Mouse (Mus musculus) G1E (cell line): ENCODE measurements around the gene Efna3.

ENCODE experiments used
- CTCF ChIP-seq: IDR thresholded peaks from 2 replicates; pipeline ENCODE4 v1.5.1; 2012; ENCODE audit warnings: low read depth, low read length, inconsistent platforms, mixed read lengths
- GATA1 ChIP-seq: IDR thresholded peaks from 2 replicates; pipeline ENCODE4 v1.6.1; 2012; ENCODE audit warnings: borderline replicate concordance, low read length, inconsistent platforms, mixed read lengths
- TAL1 ChIP-seq: conservative IDR thresholded peaks from 2 replicates; pipeline ENCODE4 v1.6.1; 2012; ENCODE audit warnings: low read depth, low read length, inconsistent platforms, mixed read lengths

GRCm38 (mm10) chr3:89336529-89336928 lies 13.8 kb upstream of the Efna3 start:
- no peak for TF ChIP-seq CTCF
- TF ChIP-seq GATA1: no peak
- no peak for TF ChIP-seq TAL1
